Mouse (Mus musculus): ENCODE data around the gene Nrsn1.
"Not testable (repeated sequence)": the region's sequence is repeated elsewhere in the genome, so short reads cannot be mapped to it uniquely, and the experiment has no call there.

- not testable (repeated sequence) for TF ChIP-seq GATA1 (IDR thresholded peaks at IDR 0.05; ENCODE audit: borderline replicate concordance, low read length); FLI1 (IDR thresholded peaks at IDR 0.05; ENCODE audit: low read length)
These were observed at the start of gene Nrsn1 for GRCm38 (mm10) chr13:25270402-25270801.
